Mouse (Mus musculus) hindbrain, embryonic 14.5 days (tissue): ENCODE measurements around the gene Gcsh. TPM values are rescaled to one million over a fixed set of nuclear protein-coding genes. Genes with fewer than 3 reads are reported as not detected.

Experiments used
- ATAC-seq: fragments of 200-750 bp; cut with Nextera tagmentation; 2 replicates; pipeline ENCODE4 v1.8.0; 2017; ENCODE audit warnings: moderate number of reproducible peaks, mild to moderate bottlenecking, moderate TSS enrichment, moderate library complexity; ENCODE audit not compliant: low FRiP score
- DNase-seq: peaks from one replicate; pipeline ENCODE4 v3.0.0-alpha.2; 2015; ENCODE audit warnings: low spot score
- H3K27ac ChIP-seq: fragments of 300-500 bp; sonication (generic); 2 replicates; pipeline ENCODE4 v1.5.1; 2014; ENCODE audit warnings: mild to moderate bottlenecking, moderate library complexity
- H3K27me3 ChIP-seq: fragments of 300-500 bp; sonication (generic); 2 replicates; pipeline ENCODE4 v1.6.1; 2014; ENCODE audit warnings: mild to moderate bottlenecking, low read length, mixed read lengths; ENCODE audit not compliant: control insufficient read depth, insufficient read depth
- H3K36me3 ChIP-seq: fragments of 300-500 bp; sonication (generic); replicated peaks from 2 replicates; pipeline ENCODE4 v1.6.1; 2014; ENCODE audit not compliant: control insufficient read depth, insufficient read depth
- H3K4me1 ChIP-seq: fragments of 300-500 bp; sonication (generic); replicated peaks from 2 replicates; pipeline ENCODE4 v1.6.1; 2014; ENCODE audit warnings: antibody characterized with exemption, low read length, mixed read lengths; ENCODE audit not compliant: control insufficient read depth, insufficient read depth
- H3K4me2 ChIP-seq: fragments of 300-500 bp; sonication (generic); replicated peaks from 2 replicates; pipeline ENCODE4 v1.6.1; 2014; ENCODE audit warnings: mild to moderate bottlenecking, moderate library complexity
- H3K4me3 ChIP-seq: fragments of 300-500 bp; sonication (generic); replicated peaks from 2 replicates; pipeline ENCODE4 v1.5.1; 2014; ENCODE audit warnings: mild to moderate bottlenecking, low read length
- H3K9ac ChIP-seq: fragments of 300-500 bp; sonication (generic); 2 replicates; pipeline ENCODE4 v1.6.1; 2014
- H3K9me3 ChIP-seq: fragments of 300-500 bp; sonication (generic); 2 replicates; pipeline ENCODE4 v1.6.1; 2016; ENCODE audit warnings: low read length; ENCODE audit not compliant: control insufficient read depth
- WGBS: fragments of 180-500 bp; shearing (Covaris S2); extraction: QIAGEN DNeasy Blood & Tissue Kit; methylation state at CpG from one replicate; pipeline ENCODE4 v1.1.7; 2014; 5-methylcytosine and 5-hydroxymethylcytosine counted together
- polyA plus RNA-seq: library from polyadenylated mRNA; unstranded; fragments of >200 nt; fragmentation: Nextera tagmentation; extraction: Ambion mirVana; gene quantifications from 2 replicates; pipeline ENCODE4 v1.2.1, GENCODE M21; 2014

The Gcsh gene
- polyA plus RNA-seq, 1 experiment from 2014 or later: 108 TPM

GRCm38 (mm10) chr8:116942284-116943058, 50.9 kb downstream of the Gcsh start:
- 82% methylated on average over 12 of the region's 12 CpGs for WGBS
- Histone ChIP-seq H3K27me3 (no peaks in the 10 kb centered on the region), H3K4me1 (peaks cover 14% of the 10 kb centered on the region), H3K27ac (no peak overlapping the region), H3K36me3 (no peaks in the 10 kb centered on the region), H3K9me3 (no peaks in the 10 kb centered on the region), H3K4me2 (peak overlapping the region; percentile 43), H3K4me3 (peak overlapping the region; percentile 99), H3K9ac (no peak overlapping the region)
- DNase-seq (no peak), ATAC-seq (no peak)

GRCm38 (mm10) chr8:116935506-116935905, 57.8 kb downstream of the Gcsh start:
- Histone ChIP-seq H3K36me3 (no peaks in the 10 kb centered on the region; the same call in 1 of the 2 replicates), H3K9me3 (no peaks in the 10 kb centered on the region), H3K27ac (no peak overlapping the region), H3K4me3 (no peak overlapping the region), H3K27me3 (no peaks in the 10 kb centered on the region), H3K4me2 (no peak overlapping the region), H3K9ac (no peak overlapping the region), H3K4me1 (no peaks in the 10 kb centered on the region)
- no peak for DNase-seq
- ATAC-seq: no peak
- 26% methylated on average over 6 of the region's 6 CpGs for WGBS

GRCm38 (mm10) chr8:116934976-116935375, 58.4 kb downstream of the Gcsh start:
- no peak for DNase-seq
- WGBS: 94% methylated on average over 4 of the region's 4 CpGs

More at GRCm38 (mm10) chr8:116934976-116935375, 58.4 kb downstream of the Gcsh start:
- Histone ChIP-seq H3K9me3 (no peaks in the 10 kb centered on the region), H3K9ac (no peak overlapping the region), H3K36me3 (no peaks in the 10 kb centered on the region; the same call in 1 of the 2 replicates), H3K4me3 (no peak overlapping the region), H3K27ac (no peak overlapping the region), H3K27me3 (no peaks in the 10 kb centered on the region), H3K4me2 (no peak overlapping the region), H3K4me1 (no peaks in the 10 kb centered on the region)
- no peak for ATAC-seq

Other genes with a start within 250 kb of the Gcsh start
- 36.0 and 36.3 TPM in 2 replicates for gene Cmc2, start 72.1 kb downstream of the Gcsh start, polyA plus RNA-seq
- 8.6 and 9.7 TPM in 2 replicates for gene Cenpn, start 71.8 kb downstream of the Gcsh start, polyA plus RNA-seq
- gene Atmin, start 50.1 kb downstream of the Gcsh start, polyA plus RNA-seq: 26.2 and 28.3 TPM in 2 replicates
- gene 1700030J22Rik, start 14.6 kb downstream of the Gcsh start, polyA plus RNA-seq: 5.5 and 6.1 TPM in 2 replicates
- 0.05 and 0.12 TPM in 2 replicates for gene Pkd1l2, start 88.9 kb upstream of the Gcsh start, polyA plus RNA-seq
- gene Bco1, start 102.3 kb upstream of the Gcsh start, polyA plus RNA-seq: 0.17 and 0.25 TPM in 2 replicates
- gene Gan, start 164.6 kb upstream of the Gcsh start, polyA plus RNA-seq: 4.4 and 4.7 TPM in 2 replicates